Mouse (Mus musculus) stomach, postnatal 0 days (tissue): Measurements from ENCODE around the gene Gabarap.

Experiments used
- CTCF ChIP-seq: IDR thresholded peaks from 2 replicates; pipeline ENCODE4 v1.5.1; 2016; ENCODE audit warnings: antibody characterized with exemption, low read depth, mild to moderate bottlenecking, moderate library complexity
- EP300 ChIP-seq: optimal IDR thresholded peaks from 2 replicates; pipeline ENCODE3; 2016; ENCODE audit warnings: antibody characterized with exemption

DNA sequence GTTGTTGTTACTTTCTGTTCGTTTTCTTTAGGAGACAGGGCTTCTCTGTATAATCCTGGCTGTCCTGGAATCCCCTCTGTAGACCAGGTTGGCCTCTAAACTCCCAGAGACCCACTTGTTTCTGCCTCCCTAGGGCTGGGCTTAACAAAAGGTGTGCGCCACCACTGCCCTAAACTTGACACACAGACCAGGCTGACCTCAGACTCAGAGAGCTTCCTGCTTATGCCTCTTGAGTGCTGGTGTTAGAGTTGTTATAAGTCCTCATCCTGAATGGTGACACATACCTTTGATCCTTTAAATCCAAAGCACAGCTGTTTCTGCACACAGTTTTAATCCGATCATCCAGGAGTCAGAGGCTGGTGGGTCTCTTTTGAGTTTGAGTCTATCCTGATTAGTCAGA lies 2.0 kb downstream of the Gabarap start:
- TF ChIP-seq CTCF (no peak), EP300 (no peak)
